Mouse (Mus musculus) intestine, embryonic 16.5 days (tissue): Measurements from ENCODE around the gene Slc13a5. TPM values are rescaled to one million over a fixed set of nuclear protein-coding genes. Genes with fewer than 3 reads are reported as not detected.

Experiments
- ATAC-seq: fragments of 200-750 bp; cut with Nextera tagmentation; 2 replicates; pipeline ENCODE4 v1.8.0; 2017; ENCODE audit warnings: moderate TSS enrichment, moderate library complexity
- H3K27ac ChIP-seq: fragments of 300-500 bp; sonication (generic); 2 replicates; pipeline ENCODE4 v1.5.1; 2014; ENCODE audit warnings: mild to moderate bottlenecking, low read length
- H3K27me3 ChIP-seq: fragments of 300-500 bp; sonication (generic); replicated peaks from 2 replicates; pipeline ENCODE4 v1.6.1; 2014; ENCODE audit warnings: low read length, control low read depth, mixed read lengths; ENCODE audit not compliant: control insufficient read depth, insufficient read depth
- H3K36me3 ChIP-seq: fragments of 300-500 bp; sonication (generic); 2 replicates; pipeline ENCODE4 v1.6.1; 2014; ENCODE audit warnings: low read length, control low read depth; ENCODE audit not compliant: control insufficient read depth, insufficient read depth
- H3K4me1 ChIP-seq: fragments of 300-500 bp; sonication (generic); 2 replicates; pipeline ENCODE4 v1.6.1; 2014; ENCODE audit warnings: low read length, control low read depth, mixed read lengths; ENCODE audit not compliant: control insufficient read depth, insufficient read depth
- H3K4me2 ChIP-seq: fragments of 300-500 bp; sonication (generic); 2 replicates; pipeline ENCODE4 v1.6.1; 2014; ENCODE audit warnings: low read depth, low read length, control low read depth
- H3K4me3 ChIP-seq: fragments of 300-500 bp; sonication (generic); 2 replicates; pipeline ENCODE4 v1.5.1; 2014; ENCODE audit warnings: mild to moderate bottlenecking, low read length
- H3K9ac ChIP-seq: fragments of 300-500 bp; sonication (generic); 2 replicates; pipeline ENCODE4 v1.6.1; 2014; ENCODE audit warnings: low read depth, low read length
- H3K9me3 ChIP-seq: fragments of 300-500 bp; sonication (generic); 2 replicates; pipeline ENCODE4 v1.6.1; 2016; ENCODE audit warnings: low read length, control low read depth; ENCODE audit not compliant: control insufficient read depth
- WGBS: fragments of 180-500 bp; shearing (Covaris S2); extraction: QIAGEN DNeasy Blood & Tissue Kit; methylation state at CpG from one replicate; pipeline ENCODE4 v1.1.7; 2014; 5-methylcytosine and 5-hydroxymethylcytosine counted together
- polyA plus RNA-seq: library from polyadenylated mRNA; unstranded; fragments of >200 nt; fragmentation: Nextera tagmentation; extraction: Ambion mirVana; gene quantifications from 2 replicates; pipeline ENCODE4 v1.2.1, GENCODE M21; 2015

Slc13a5 gene
- polyA plus RNA-seq, 1 experiment from 2014 or later: 0.16 TPM

- H3K27ac ChIP-seq: peak overlapping the region; percentile 74
- ATAC-seq: peak; percentile 97
Measured at GRCm38 (mm10) chr11:72214591-72215409, 52.2 kb downstream of the Slc13a5 start.

GRCm38 (mm10) chr11:72207834-72208377, 59.1 kb downstream of the Slc13a5 start:
- peak overlapping the region; percentile 71 for H3K27ac ChIP-seq
- peak overlapping the region; percentile 93 for H3K4me2 ChIP-seq
- peak overlapping the region; percentile 78 for H3K9ac ChIP-seq
- H3K4me3 ChIP-seq: peak overlapping the region; percentile 89
- no peaks in the 10 kb centered on the region for H3K27me3 ChIP-seq
- H3K4me1 ChIP-seq: peaks cover 12% of the 10 kb centered on the region
- H3K9me3 ChIP-seq: no peaks in the 10 kb centered on the region
- peak; percentile 27 for ATAC-seq
- 9% methylated on average over 17 of the region's 17 CpGs for WGBS
- peaks cover 9% of the 10 kb centered on the region; the same call in 1 of the 2 replicates for H3K36me3 ChIP-seq

More at GRCm38 (mm10) chr11:72214591-72215409, 52.2 kb downstream of the Slc13a5 start:
- WGBS: under 1% methylated on average over 51 of the region's 51 CpGs
- H3K9ac ChIP-seq: peak overlapping the region; percentile 84
- peaks cover 9% of the 10 kb centered on the region; the same call in 1 of the 2 replicates for H3K36me3 ChIP-seq
- peak overlapping the region; percentile 62 for H3K4me3 ChIP-seq
- H3K4me1 ChIP-seq: no peaks in the 10 kb centered on the region
- peak overlapping the region; percentile 98 for H3K4me2 ChIP-seq
- H3K9me3 ChIP-seq: no peaks in the 10 kb centered on the region
- H3K27me3 ChIP-seq: no peaks in the 10 kb centered on the region

GRCm38 (mm10) chr11:72207204-72207833, 59.7 kb downstream of the Slc13a5 start, which contains the start of the genes 4933427D14Rik and Txndc17:
Gene 4933427D14Rik, minus strand, starts transcription at chr11:72207459.
Gene Txndc17, plus strand, starts transcription at chr11:72207547.
- H3K4me3 ChIP-seq: peak within 1 kb of the TSS; percentile 89
- WGBS: under 1% methylated on average over 42 of the region's 42 CpGs
- H3K36me3 ChIP-seq: peaks cover 9% of the 10 kb centered on the region; the same call in 1 of the 2 replicates
- peaks cover 12% of the 10 kb centered on the region for H3K4me1 ChIP-seq
- H3K27ac ChIP-seq: peak within 1 kb of the TSS; percentile 71
- H3K9ac ChIP-seq: peak within 1 kb of the TSS; percentile 78
- H3K4me2 ChIP-seq: peak within 1 kb of the TSS; percentile 93
- peak; percentile 96 for ATAC-seq
- no peaks in the 10 kb centered on the region for H3K9me3 ChIP-seq
- no peaks in the 10 kb centered on the region for H3K27me3 ChIP-seq

GRCm38 (mm10) chr11:72206341-72207203, 60.5 kb downstream of the Slc13a5 start, which contains the start of gene Gm43951:
Gene Gm43951, minus strand, starts transcription at chr11:72206840.
- no peaks in the 10 kb centered on the region for H3K9me3 ChIP-seq
- peaks cover 12% of the 10 kb centered on the region for H3K4me1 ChIP-seq
- peak within 1 kb of the TSS; percentile 89 for H3K4me3 ChIP-seq
- under 1% methylated on average over 43 of the region's 43 CpGs for WGBS
- no peaks in the 10 kb centered on the region for H3K27me3 ChIP-seq
- peak within 1 kb of the TSS; percentile 78 for H3K9ac ChIP-seq
- H3K27ac ChIP-seq: peak within 1 kb of the TSS; percentile 71
- peaks cover 6% of the 10 kb centered on the region; the same call in 1 of the 2 replicates for H3K36me3 ChIP-seq
- peak; percentile 39 for ATAC-seq
- H3K4me2 ChIP-seq: peak within 1 kb of the TSS; percentile 93

GRCm38 (mm10) chr11:72205256-72205655, 61.8 kb downstream of the Slc13a5 start:
- Histone ChIP-seq H3K9me3 (no peaks in the 10 kb centered on the region), H3K27me3 (no peaks in the 10 kb centered on the region), H3K9ac (0 out of 2 replicates have a peak overlapping the region, but pooled peaks have one; percentile 78), H3K27ac (no peak overlapping the region), H3K4me2 (no peak overlapping the region; the same call in 1 of the 2 replicates), H3K4me3 (no peak overlapping the region), H3K4me1 (peaks cover 12% of the 10 kb centered on the region), H3K36me3 (0 out of 2 replicates have a peak, but pooled peaks cover under 1% of the 10 kb centered on the region)
- ATAC-seq: no peak
- WGBS: 82% methylated on average over 6 of the region's 6 CpGs

- Histone ChIP-seq H3K27me3 (no peaks in the 10 kb centered on the region), H3K9me3 (no peaks in the 10 kb centered on the region), H3K4me2 (no peak overlapping the region), H3K4me1 (peaks cover 12% of the 10 kb centered on the region), H3K4me3 (no peak overlapping the region), H3K9ac (no peak overlapping the region), H3K36me3 (no peaks in the 10 kb centered on the region), H3K27ac (no peak overlapping the region)
- 77% methylated on average over 1 of the region's 1 CpGs for WGBS
- ATAC-seq: no peak
Measured at GRCm38 (mm10) chr11:72203440-72203839, 63.6 kb downstream of the Slc13a5 start.

GRCm38 (mm10) chr11:72196506-72196905, 70.5 kb downstream of the Slc13a5 start:
- H3K4me3 ChIP-seq: no peak overlapping the region
- H3K9me3 ChIP-seq: no peaks in the 10 kb centered on the region
- H3K27ac ChIP-seq: 0 out of 2 replicates have a peak overlapping the region, but pooled peaks have one; percentile 3
- H3K27me3 ChIP-seq: no peaks in the 10 kb centered on the region
- WGBS: 86% methylated on average over 8 of the region's 8 CpGs
- no peak overlapping the region for H3K4me2 ChIP-seq
- H3K9ac ChIP-seq: no peak overlapping the region
- ATAC-seq: no peak
- H3K4me1 ChIP-seq: no peaks in the 10 kb centered on the region
- H3K36me3 ChIP-seq: 0 out of 2 replicates have a peak, but pooled peaks cover 6% of the 10 kb centered on the region

- H3K27ac ChIP-seq: no peak overlapping the region
- no peak overlapping the region for H3K9ac ChIP-seq
- H3K9me3 ChIP-seq: no peaks in the 10 kb centered on the region
- no peaks in the 10 kb centered on the region for H3K27me3 ChIP-seq
- H3K36me3 ChIP-seq: 0 out of 2 replicates have a peak, but pooled peaks cover 8% of the 10 kb centered on the region
- no peak for ATAC-seq
- H3K4me3 ChIP-seq: no peak overlapping the region
- WGBS: 85% methylated on average over 2 of the region's 2 CpGs
- no peaks in the 10 kb centered on the region for H3K4me1 ChIP-seq
- H3K4me2 ChIP-seq: no peak overlapping the region
Measured at GRCm38 (mm10) chr11:72194259-72194658, 72.8 kb downstream of the Slc13a5 start.
